Mouse (Mus musculus): ENCODE measurements around the gene Rps10.
"Not testable (repeated sequence)": the region's sequence is repeated elsewhere in the genome, so short reads cannot be mapped to it uniquely, and the experiment has no call there.

Rps10 gene

GRCm38 (mm10) chr17:27643756-27644155 is 7.3 kb upstream of the Rps10 start:
- DNase-seq (ENCODE audit: low spot score in 2 of 2), result no peak

- no peak for DNase-seq (ENCODE audit: low spot score in 2 of 2)
These were observed 6.6 kb upstream of the Rps10 start for GRCm38 (mm10) chr17:27643101-27643500.

- no peak for DNase-seq (ENCODE audit: low spot score in 2 of 2)
These were observed 6.1 kb upstream of the Rps10 start for GRCm38 (mm10) chr17:27642491-27643062.

- not testable (repeated sequence) for DNase-seq (ENCODE audit: low spot score in 2 of 2)
These were observed 3.4 kb upstream of the Rps10 start for GRCm38 (mm10) chr17:27639851-27640250.

- no peak for DNase-seq (ENCODE audit: low spot score in 2 of 2)
These were observed 2.5 kb upstream of the Rps10 start for GRCm38 (mm10) chr17:27638921-27639332.

- no peak for DNase-seq (ENCODE audit: low spot score in 2 of 2)
These were observed 864 bp upstream of the Rps10 start for GRCm38 (mm10) chr17:27637333-27637732.

GRCm38 (mm10) chr17:27635575-27635903 is 930 bp downstream of the Rps10 start:
- DNase-seq (ENCODE audit: low spot score in 2 of 2), result not testable (repeated sequence)

GRCm38 (mm10) chr17:27634871-27635574 is 1.4 kb downstream of the Rps10 start, which contains the start of gene RPS10-NUDT3:
RPS10-NUDT3 (minus strand) TSS chr17:27635222.
- DNase-seq (ENCODE audit: low spot score in 2 of 2), result peak; percentile 88 to 90

GRCm38 (mm10) chr17:27629249-27630020 is 7.0 kb downstream of the Rps10 start:
- peak; percentile 58 to 81 for DNase-seq (ENCODE audit: low spot score in 2 of 2)

GRCm38 (mm10) chr17:27628376-27628775 is 8.1 kb downstream of the Rps10 start:
- no peak for DNase-seq (ENCODE audit: low spot score in 2 of 2)

GRCm38 (mm10) chr17:27627451-27627850 is 9.0 kb downstream of the Rps10 start:
- no peak for DNase-seq (ENCODE audit: low spot score in 2 of 2)

- DNase-seq (ENCODE audit: low spot score in 2 of 2), result no peak
These were observed 9.8 kb downstream of the Rps10 start for GRCm38 (mm10) chr17:27626681-27627080.

- DNase-seq (ENCODE audit: low spot score in 2 of 2), result no peak
These were observed 10.8 kb downstream of the Rps10 start for GRCm38 (mm10) chr17:27625455-27626251.

GRCm38 (mm10) chr17:27623360-27624326 is 12.8 kb downstream of the Rps10 start, which contains the start of gene Nudt3:
Nudt3 (minus strand) TSS chr17:27623495.
- DNase-seq (ENCODE audit: low spot score in 2 of 2), result peak; percentile 87 to 89

- peak; percentile 32 to 65 for DNase-seq (ENCODE audit: low spot score in 2 of 2)
These were observed 13.7 kb downstream of the Rps10 start for GRCm38 (mm10) chr17:27622611-27623359.

GRCm38 (mm10) chr17:27621705-27622531 is 14.6 kb downstream of the Rps10 start:
- no peak for DNase-seq (ENCODE audit: low spot score in 2 of 2)

- DNase-seq (ENCODE audit: low spot score in 2 of 2), result no peak
These were observed 15.3 kb downstream of the Rps10 start for GRCm38 (mm10) chr17:27621161-27621560.

GRCm38 (mm10) chr17:27615388-27615787 is 21.1 kb downstream of the Rps10 start:
- DNase-seq (ENCODE audit: low spot score in 2 of 2), result no peak

- DNase-seq (ENCODE audit: low spot score in 2 of 2), result no peak
These were observed 23.5 kb downstream of the Rps10 start for GRCm38 (mm10) chr17:27613016-27613415.
